Mouse (Mus musculus): ENCODE results near the gene Gm14326. TPM values are rescaled to one million over a fixed set of nuclear protein-coding genes. Genes with fewer than 3 reads are reported as not detected.
"Not testable (repeated sequence)": the region's sequence is repeated elsewhere in the genome, so short reads cannot be mapped to it uniquely, and the experiment has no call there.

Gm14326 gene
- 18.6 and 23.6 TPM in 2 replicates for polyA plus RNA-seq (2012; rRNA removed)

DNA sequence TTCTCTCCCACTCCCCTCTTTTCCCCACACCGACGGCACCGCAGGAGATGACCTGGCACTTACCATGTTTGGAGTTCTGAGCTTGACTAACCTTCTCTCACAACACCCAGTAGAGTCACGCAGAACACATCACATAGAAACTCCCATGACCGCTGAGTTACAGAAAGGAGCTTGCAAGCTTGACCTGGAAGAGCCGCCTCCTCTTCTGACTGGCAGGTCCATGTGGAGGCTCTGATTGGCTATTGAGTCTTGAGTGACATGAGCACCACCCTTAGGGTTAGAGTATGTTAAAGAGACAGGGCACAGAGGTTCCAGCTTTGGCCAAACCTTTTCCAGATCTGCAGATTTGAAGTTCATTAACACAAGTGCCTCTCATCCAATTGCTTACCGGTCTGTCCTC, at the start of gene Gm14326:
TSS of gene Gm14326 (minus strand) at position 153 of the 400 bp plus-strand sequence.
- DNase-seq (ENCODE audit: extremely low spot score in 1 of 2, low spot score in 1 of 2) = peak; percentile 90 to 94

DNA sequence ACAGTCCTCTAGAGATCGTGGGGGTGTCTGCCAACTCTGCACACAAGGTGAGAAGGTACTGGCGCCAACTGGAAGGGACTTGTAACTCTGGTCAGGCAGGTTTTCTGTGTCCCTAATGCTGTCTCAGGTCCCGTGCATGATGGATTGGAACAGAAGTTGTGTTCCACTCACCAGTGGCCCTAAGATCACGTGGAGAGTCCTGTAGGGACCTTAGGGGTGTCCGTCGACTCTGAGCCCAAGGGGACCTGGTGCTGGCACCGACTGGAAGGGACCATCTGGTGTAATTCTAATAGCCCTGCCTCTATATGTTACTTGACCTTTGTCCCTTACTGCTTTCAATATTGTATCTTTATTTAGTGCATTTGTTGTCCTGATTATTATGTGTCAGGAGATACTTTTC, 17.7 kb upstream of the Gm14326 start:
- not testable (repeated sequence) for DNase-seq (ENCODE audit: extremely low spot score in 1 of 2, low spot score in 1 of 2)

DNA sequence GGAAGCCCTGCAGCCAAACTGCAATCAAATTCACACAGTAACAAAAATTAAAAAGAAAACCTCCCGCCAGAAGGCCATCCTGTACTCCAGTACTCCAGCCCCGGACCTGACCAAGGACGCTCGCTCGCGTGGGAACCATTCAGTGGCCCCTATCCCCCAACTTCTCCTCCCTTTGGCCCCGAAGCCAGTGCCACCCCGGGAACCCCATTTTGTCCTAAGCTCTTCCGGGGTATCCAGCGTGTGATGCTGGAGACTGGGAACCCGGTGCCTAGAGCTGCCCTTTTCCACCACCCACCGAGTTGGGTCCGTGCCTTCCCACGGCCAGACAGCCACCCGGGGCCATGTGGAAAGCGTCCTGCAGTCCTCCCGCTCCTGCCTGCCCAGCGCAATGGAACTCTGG, 363 bp downstream of the Gm14326 start:
- peak in 1 of 2 experiments; percentile 39 for DNase-seq (ENCODE audit: extremely low spot score in 1 of 2, low spot score in 1 of 2)

DNA sequence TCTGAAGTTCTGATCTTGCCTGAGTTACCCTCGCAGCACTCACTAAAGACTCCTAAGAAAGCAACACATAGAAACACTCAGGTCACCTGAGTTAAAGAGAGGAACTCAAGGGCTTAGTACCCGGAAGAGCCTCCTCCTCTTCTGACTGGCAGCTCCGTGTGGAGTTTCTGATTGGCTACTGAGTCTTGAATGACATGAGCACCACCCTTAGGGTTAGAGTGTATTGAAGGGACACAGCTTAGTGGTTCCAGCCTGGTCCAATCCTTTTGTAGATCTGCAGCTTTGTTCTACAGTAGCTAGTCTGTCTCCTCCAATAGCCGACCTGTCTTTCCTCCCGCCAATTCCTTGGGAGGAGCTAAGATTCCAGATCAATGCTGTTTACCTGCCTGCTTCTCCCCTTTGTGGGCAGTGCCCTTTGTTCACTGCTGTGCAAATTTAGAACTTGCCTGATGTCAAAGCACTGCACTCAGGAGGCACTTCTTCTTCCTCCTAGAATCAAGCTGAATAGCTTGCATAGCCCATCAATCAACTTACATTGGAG, 31.5 kb downstream of the Gm14326 start, which contains the start of gene Zfp972:
TSS of gene Zfp972 (minus strand) at position 51 of the 541 bp plus-strand sequence.
- not testable (repeated sequence) for DNase-seq (ENCODE audit: extremely low spot score in 1 of 2, low spot score in 1 of 2)

DNA sequence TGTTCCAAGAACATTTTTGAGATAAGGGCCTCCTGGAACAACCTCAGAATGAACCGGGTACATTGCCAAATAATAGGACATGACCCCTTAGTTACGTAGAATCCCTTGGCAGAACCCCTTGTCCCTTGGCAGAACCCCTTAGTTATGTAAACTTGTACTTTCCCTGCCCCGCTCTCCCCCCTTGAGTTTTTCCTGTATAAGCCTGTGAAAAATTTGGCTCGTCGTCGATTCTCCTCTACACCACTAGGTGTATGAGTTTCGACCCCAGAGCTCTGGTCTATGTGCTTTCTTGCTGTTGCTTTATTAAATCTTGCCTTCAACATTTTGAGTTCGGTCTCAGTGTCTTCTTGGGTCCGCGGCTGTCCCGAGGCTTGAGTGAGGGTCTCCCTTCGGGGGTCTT, 53.8 kb downstream of the Gm14326 start:
- not testable (repeated sequence) for DNase-seq (ENCODE audit: extremely low spot score in 1 of 2, low spot score in 1 of 2)

DNA sequence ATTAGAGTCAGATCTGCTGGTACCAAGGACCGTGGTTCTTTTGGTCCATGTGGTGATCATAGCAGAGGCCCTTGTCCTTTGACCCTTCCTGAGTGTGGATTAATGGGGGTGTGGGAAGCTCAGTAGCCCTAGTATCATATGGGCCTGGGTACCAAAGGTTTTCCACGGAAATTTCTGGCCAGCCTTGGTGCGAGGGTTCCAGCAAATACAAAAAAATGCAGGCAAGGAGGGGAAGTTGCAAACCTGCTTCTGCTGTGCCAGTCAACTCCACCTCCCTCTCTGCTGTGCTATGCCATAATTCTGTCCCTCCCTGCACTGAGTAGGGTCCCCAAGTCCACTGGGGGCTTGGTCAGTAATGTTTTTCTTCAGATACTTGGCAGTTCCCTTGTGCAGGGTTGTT, 58.9 kb downstream of the Gm14326 start:
- not testable (repeated sequence) for DNase-seq (ENCODE audit: extremely low spot score in 1 of 2, low spot score in 1 of 2)

DNA sequence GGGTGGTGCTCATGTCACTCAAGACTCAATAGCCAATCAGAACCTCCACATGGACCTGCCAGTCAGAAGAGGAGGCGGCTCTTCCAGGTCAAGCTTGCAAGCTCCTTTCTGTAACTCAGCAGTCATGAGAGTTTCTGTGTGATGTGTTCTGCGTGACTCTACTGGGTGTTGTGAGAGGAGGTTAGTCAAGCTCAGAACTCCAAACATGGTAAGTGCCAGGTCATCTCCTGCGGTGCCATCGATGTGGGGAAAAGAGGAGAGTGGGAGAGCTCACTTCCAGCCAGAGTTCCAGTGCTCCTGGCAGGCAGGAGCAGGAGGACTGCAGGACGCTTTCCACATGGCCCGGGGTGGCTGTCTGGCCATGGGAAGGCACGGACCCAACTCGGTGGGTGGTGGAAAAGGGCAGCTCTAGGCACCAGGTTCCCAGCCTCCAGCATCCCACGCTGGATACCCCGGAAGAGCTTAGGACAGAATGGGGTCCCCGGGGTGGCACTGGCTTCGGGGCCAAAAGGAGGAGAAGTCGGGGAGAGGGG, 60.0 kb downstream of the Gm14326 start, which contains the start of gene Gm14327:
TSS of gene Gm14327 (plus strand) at position 51 of the 533 bp plus-strand sequence.
- not testable (repeated sequence) for DNase-seq (ENCODE audit: extremely low spot score in 1 of 2, low spot score in 1 of 2)

DNA sequence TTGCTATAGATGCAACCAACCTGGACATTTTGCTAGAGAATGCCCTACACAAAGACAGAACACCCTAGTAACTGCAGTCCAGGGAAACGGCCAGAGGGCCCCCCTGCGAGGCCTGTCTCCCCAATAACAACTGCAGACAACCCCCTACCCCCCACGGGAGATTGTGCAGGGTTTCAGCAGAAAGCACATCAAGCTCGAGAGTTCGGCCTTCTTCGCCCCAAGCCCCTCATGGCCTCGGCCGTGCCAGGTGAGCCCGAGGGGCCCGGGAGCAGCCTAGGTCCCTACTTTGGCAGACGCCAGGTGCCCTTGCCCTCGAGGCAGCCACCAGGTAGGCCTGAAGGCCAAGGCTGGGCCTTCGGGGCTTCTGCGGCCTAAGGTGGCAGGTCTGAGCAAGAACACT, 69.4 kb downstream of the Gm14326 start:
- DNase-seq (ENCODE audit: extremely low spot score in 1 of 2, low spot score in 1 of 2) = not testable (repeated sequence)

Other genes with a start within 250 kb of the Gm14326 start
- 11.3 and 14.9 TPM in 2 replicates for gene Gm14322, start 198.0 kb downstream of the Gm14326 start, polyA plus RNA-seq (2012; rRNA removed)
- gene Gm14325, start 117.0 kb downstream of the Gm14326 start, polyA plus RNA-seq (2012; rRNA removed) = 57.3 and 64.1 TPM in 2 replicates
- 1.9 and 3.5 TPM in 2 replicates for gene Gm14327, start 60.2 kb downstream of the Gm14326 start, polyA plus RNA-seq (2012; rRNA removed)
- gene Zfp972, start 31.7 kb downstream of the Gm14326 start, polyA plus RNA-seq (2012; rRNA removed) = 0.55 and 1.1 TPM in 2 replicates
- gene Zfp971, start 66.0 kb upstream of the Gm14326 start, polyA plus RNA-seq (2012; rRNA removed) = 10.4 and 11.9 TPM in 2 replicates
- 15.7 and 15.8 TPM in 2 replicates for gene Zfp931, start 121.2 kb upstream of the Gm14326 start, polyA plus RNA-seq (2012; rRNA removed)
- 139 and 140 TPM in 2 replicates for gene Phactr3, start 161.7 kb upstream of the Gm14326 start, polyA plus RNA-seq (2012; rRNA removed)

Data from frontal cortex, adult 2 months (tissue).